Mouse (Mus musculus) kidney, adult 10 weeks (tissue): ENCODE results near the gene Ly6g. TPM values are rescaled to one million over a fixed set of nuclear protein-coding genes. Genes with fewer than 3 reads are reported as not detected.

Experiments
- polyA plus RNA-seq: library from polyadenylated mRNA; stranded (reverse); fragments of 350-450 nt; fragmentation: Illumina TruSeq; extraction: RNeasy Lipid Tissue Mini Kit (QIAGEN cat#74804); gene quantifications from one replicate; pipeline ENCODE4 v1.2.3, GENCODE M21; 2014; ENCODE audit warnings: low read depth, low replicate concordance

Ly6g gene
- polyA plus RNA-seq: not detected

DNA sequence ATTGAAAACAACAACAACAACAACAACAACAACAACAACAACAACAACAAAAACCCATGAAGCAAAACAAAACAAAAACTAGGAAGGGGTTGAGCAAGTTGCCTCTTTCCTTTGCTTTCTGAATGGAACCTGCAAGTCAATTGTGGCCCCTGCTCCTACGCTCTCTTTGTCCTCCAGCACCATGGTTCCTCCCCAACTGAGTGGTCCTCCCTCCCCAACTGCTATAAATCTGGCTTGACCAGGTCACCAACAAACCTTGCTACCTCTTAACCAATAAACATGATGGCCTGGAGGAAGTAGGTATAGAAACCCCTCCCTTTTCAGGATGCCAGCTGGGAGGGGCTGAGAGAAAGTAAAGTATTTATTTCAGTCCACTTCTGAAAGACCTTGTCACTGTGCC, at the start of gene Ly6g:
Gene Ly6g (plus strand): TSS at position 301 of the 400 bp plus-strand sequence.

DNA sequence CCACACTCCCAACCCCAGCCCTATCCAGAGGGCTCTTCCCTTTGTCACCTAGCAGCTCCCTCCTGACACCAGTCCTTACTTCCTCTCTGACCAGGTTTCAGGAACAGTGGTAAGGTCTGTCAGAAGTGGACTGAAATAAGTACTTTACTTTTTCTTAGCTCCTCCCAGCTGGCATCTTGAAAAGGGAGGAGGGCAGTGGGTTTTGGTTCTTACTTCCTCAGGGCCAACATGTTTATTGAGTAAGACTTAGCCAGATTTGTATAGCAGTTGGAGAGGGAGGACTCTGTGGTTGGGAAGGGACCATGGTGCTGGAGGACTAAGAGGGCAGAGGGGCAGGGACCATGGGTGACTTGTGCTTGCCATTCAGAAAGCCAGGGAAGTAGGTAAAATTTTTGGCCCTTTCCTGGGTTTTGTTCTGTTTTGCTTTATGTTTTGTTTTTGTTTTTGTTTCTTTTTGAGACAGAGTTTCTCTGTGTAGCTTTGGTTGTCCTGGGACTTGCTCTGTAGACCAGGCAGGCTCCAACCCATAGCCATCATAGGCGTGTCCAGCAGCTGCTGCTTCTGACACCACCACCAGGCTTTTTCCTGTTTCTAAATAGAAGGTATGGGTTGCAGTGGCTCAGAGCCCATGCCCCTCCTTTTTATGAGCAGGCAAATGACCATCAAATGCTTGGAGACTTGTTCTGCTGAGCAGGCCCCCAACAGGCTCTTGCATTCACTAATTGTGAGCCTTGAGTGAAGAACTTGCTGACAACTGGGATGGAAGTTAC, 43.0 kb upstream of the Ly6g start, which contains the start of gene Ly6c2:
Gene Ly6c2 (minus strand): TSS at position 110 of the 770 bp plus-strand sequence.

Other genes starting within 250 kb of the Ly6g start
- gene Ly6i, start 171.8 kb upstream of the Ly6g start, polyA plus RNA-seq: not detected
- 1,121 TPM for gene Ly6a, start 157.2 kb upstream of the Ly6g start, polyA plus RNA-seq
- gene Ly6c1, start 106.4 kb upstream of the Ly6g start, polyA plus RNA-seq: 119 TPM
- gene Ly6c2, start 43.3 kb upstream of the Ly6g start, polyA plus RNA-seq: 0.93 TPM
- gene BC025446, start 61.1 kb downstream of the Ly6g start, polyA plus RNA-seq: 72.4 TPM
- 33.2 TPM for gene Ly6f, start 113.2 kb downstream of the Ly6g start, polyA plus RNA-seq